Mouse (Mus musculus): ENCODE results near the gene Naa50. TPM values are rescaled to one million over a fixed set of nuclear protein-coding genes. Genes with fewer than 3 reads are reported as not detected.

Gene Naa50
- total and polyA plus RNA-seq, 3 experiments: 40.1 to 200 (median 122) TPM

DNA sequence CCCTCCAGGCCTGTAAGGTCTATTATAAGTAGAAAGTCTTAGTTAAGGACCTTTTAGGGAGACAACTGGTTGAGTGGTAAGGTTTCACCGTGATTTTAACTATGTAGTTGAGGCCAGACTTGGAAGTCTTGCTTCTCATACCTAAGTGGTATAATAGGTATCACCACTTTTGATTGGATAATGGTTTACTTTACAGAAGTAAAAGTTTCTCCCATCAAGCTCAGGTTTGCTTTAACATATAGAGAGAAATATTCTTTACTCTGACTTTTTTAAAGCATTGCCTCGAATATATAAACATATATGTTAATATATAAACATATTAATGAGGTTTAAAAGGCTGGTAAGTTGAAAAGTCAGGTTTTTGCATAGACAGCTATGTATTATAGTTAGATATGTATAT, 24.2 kb downstream of the Naa50 start:
- no peaks in the 10 kb centered on the region for H3K9me3 ChIP-seq (replicated peaks; ENCODE audit: low read length)
- no peaks in the 10 kb centered on the region for H3K4me1 ChIP-seq (ENCODE audit: control insufficient read depth in 1 of 2, insufficient read depth in 2 of 2)
- no peaks in the 10 kb centered on the region for H3K79me2 ChIP-seq (replicated peaks; ENCODE audit: control insufficient read depth, extremely low read depth, insufficient read depth, poor library complexity, severe bottlenecking)
- no peak overlapping the region for H3K9ac ChIP-seq (ENCODE audit: insufficient read depth, low read depth)
- H3K4me2 ChIP-seq (ENCODE audit: insufficient read depth, low read depth, poor library complexity, severe bottlenecking): no peak overlapping the region
- dilution Hi-C loops (cut with MboI; ENCODE audit: extremely low pct_ligation_motif_present, extremely low pct_unique_long_range_greater_than_20kb, low sequenced_read_pairs): no loop called here
- no peak overlapping the region for H3K27ac ChIP-seq (ENCODE audit: insufficient read depth, low read depth)
- in situ Hi-C loops (cut with MboI; ENCODE audit: low pct_ligation_motif_present, low pct_unique_long_range_greater_than_20kb, low sequenced_read_pairs): no loop called here
- H3K4me3 ChIP-seq (replicated peaks in 1 of 3; ENCODE audit: low read depth in 2 of 3, low read length in 2 of 3, poor library complexity in 1 of 3): no peak overlapping the region
- no peak for DNase-seq (ENCODE audit: extremely low read depth)
- no peak for TF ChIP-seq BHLHE40 (IDR thresholded peaks at IDR 0.05; ENCODE audit: low read depth, low read length)
- no peak for TF ChIP-seq SIN3A (IDR thresholded peaks at IDR 0.05; ENCODE audit: low read length)
- TF ChIP-seq PAX5 (IDR thresholded peaks at IDR 0.05; ENCODE audit: low read length): no peak
- no peak for TF ChIP-seq ZMIZ1 (IDR thresholded peaks at IDR 0.05; ENCODE audit: low read depth, low read length)
- TF ChIP-seq MYC (IDR thresholded peaks at IDR 0.05; ENCODE audit: low read depth, low read length): no peak
- TF ChIP-seq MAZ (IDR thresholded peaks at IDR 0.05; ENCODE audit: low read depth, low read length): no peak
- no peak for TF ChIP-seq ZC3H11A (IDR thresholded peaks at IDR 0.05; ENCODE audit: low read depth, low read length)
- no peak for TF ChIP-seq KAT2A (IDR thresholded peaks at IDR 0.05; ENCODE audit: insufficient replicate concordance, low read length)
- no peak for TF ChIP-seq CHD1 (IDR thresholded peaks at IDR 0.05; ENCODE audit: low read depth, low read length)
- TF ChIP-seq TBP (conservative IDR thresholded peaks at IDR 0.05; ENCODE audit: low read depth, low read length): no peak
- no peak for TF ChIP-seq EP300 (IDR thresholded peaks at IDR 0.05; ENCODE audit: low read length)
- TF ChIP-seq MAFK (IDR thresholded peaks at IDR 0.05; ENCODE audit: insufficient replicate concordance, low read length): no peak
- no peak for TF ChIP-seq MXI1 (IDR thresholded peaks at IDR 0.05; ENCODE audit: low read depth, low read length)
- TF ChIP-seq NRF1 (IDR thresholded peaks at IDR 0.05; ENCODE audit: low read depth, low read length): no peak
- TF ChIP-seq ETS1 (conservative IDR thresholded peaks at IDR 0.05; ENCODE audit: low read depth, low read length): no peak
- H3K27me3 ChIP-seq (replicated peaks): no peaks in the 10 kb centered on the region
- H3K36me3 ChIP-seq (replicated peaks in 1 of 2; ENCODE audit: control insufficient read depth in 1 of 2, insufficient read depth in 1 of 2, low read length in 1 of 2): peaks cover 11 to 33% of the 10 kb centered on the region in 2 experiments

DNA sequence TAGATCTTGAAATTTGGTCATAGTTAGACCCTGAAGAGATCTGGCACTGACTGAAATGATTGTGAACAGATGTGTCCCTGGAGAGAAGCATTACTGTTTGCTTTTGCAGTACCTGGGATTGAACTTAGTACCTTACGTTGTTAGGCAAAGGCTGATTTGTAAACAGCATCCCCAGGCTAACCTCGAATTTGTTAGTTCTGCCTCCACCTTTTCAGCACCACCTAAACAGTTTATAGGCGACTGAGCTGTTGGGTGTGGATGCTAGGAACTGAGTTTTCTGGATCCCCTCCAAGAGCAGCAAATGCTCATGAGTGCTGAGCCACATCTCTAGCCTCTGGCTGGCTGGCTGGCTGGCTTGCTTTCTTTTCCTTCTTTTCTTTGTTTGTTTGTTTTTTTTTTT, 25.6 kb downstream of the Naa50 start:
- in situ Hi-C loops (cut with MboI; ENCODE audit: low pct_ligation_motif_present, low pct_unique_long_range_greater_than_20kb, low sequenced_read_pairs): no loop called here
- no peak overlapping the region for H3K4me2 ChIP-seq (ENCODE audit: insufficient read depth, low read depth, poor library complexity, severe bottlenecking)
- H3K4me1 ChIP-seq (ENCODE audit: control insufficient read depth in 1 of 2, insufficient read depth in 2 of 2): peaks cover 3 to 5% of the 10 kb centered on the region in 2 experiments; a peak in 2 of 4 replicates
- H3K27me3 ChIP-seq (replicated peaks): no peaks in the 10 kb centered on the region
- no peak for DNase-seq (ENCODE audit: extremely low read depth)
- H3K9me3 ChIP-seq (replicated peaks; ENCODE audit: low read length): no peaks in the 10 kb centered on the region
- H3K9ac ChIP-seq (ENCODE audit: insufficient read depth, low read depth): no peak overlapping the region
- no peaks in the 10 kb centered on the region for H3K79me2 ChIP-seq (replicated peaks; ENCODE audit: control insufficient read depth, extremely low read depth, insufficient read depth, poor library complexity, severe bottlenecking)
- TF ChIP-seq MAX (IDR thresholded peaks at IDR 0.05; ENCODE audit: low read length): no peak
- no peak for TF ChIP-seq UBTF (IDR thresholded peaks at IDR 0.05; ENCODE audit: low read depth, low read length)
- TF ChIP-seq ETS1 (conservative IDR thresholded peaks at IDR 0.05; ENCODE audit: low read depth, low read length): no peak
- TF ChIP-seq JUND (conservative IDR thresholded peaks at IDR 0.05; ENCODE audit: low read depth, low read length): no peak
- no peak for TF ChIP-seq SMC3 (IDR thresholded peaks at IDR 0.05; ENCODE audit: low read depth, low read length)
- no peak for TF ChIP-seq E2F4 (IDR thresholded peaks at IDR 0.05; ENCODE audit: insufficient replicate concordance, low read depth, low read length)
- no peak for TF ChIP-seq ZMIZ1 (IDR thresholded peaks at IDR 0.05; ENCODE audit: low read depth, low read length)
- no peak for TF ChIP-seq MYC (IDR thresholded peaks at IDR 0.05; ENCODE audit: low read depth, low read length)
- no peak for TF ChIP-seq RAD21 (IDR thresholded peaks at IDR 0.05; ENCODE audit: low read depth, low read length)
- TF ChIP-seq ELF1 (IDR thresholded peaks at IDR 0.05; ENCODE audit: low read depth, low read length): no peak
- TF ChIP-seq BHLHE40 (IDR thresholded peaks at IDR 0.05; ENCODE audit: low read depth, low read length): no peak
- no peak for TF ChIP-seq ZNF384 (IDR thresholded peaks at IDR 0.05; ENCODE audit: low read depth, low read length)
- no peak for TF ChIP-seq MAZ (IDR thresholded peaks at IDR 0.05; ENCODE audit: low read depth, low read length)
- TF ChIP-seq RCOR1 (conservative IDR thresholded peaks at IDR 0.05; ENCODE audit: low read depth, low read length): no peak
- no peak for TF ChIP-seq PAX5 (IDR thresholded peaks at IDR 0.05; ENCODE audit: low read length)
- TF ChIP-seq USF1 (IDR thresholded peaks at IDR 0.05; ENCODE audit: low read depth, low read length): no peak
- no peak for TF ChIP-seq IRF4 (IDR thresholded peaks at IDR 0.05; ENCODE audit: low read depth, low read length)
- no peak for TF ChIP-seq ZKSCAN1 (IDR thresholded peaks at IDR 0.05; ENCODE audit: borderline replicate concordance, low read depth, low read length)
- no peak overlapping the region for H3K4me3 ChIP-seq (replicated peaks in 1 of 3; ENCODE audit: low read depth in 2 of 3, low read length in 2 of 3, poor library complexity in 1 of 3)
- dilution Hi-C loops (cut with MboI; ENCODE audit: extremely low pct_ligation_motif_present, extremely low pct_unique_long_range_greater_than_20kb, low sequenced_read_pairs): no loop called here
- no peak overlapping the region for H3K27ac ChIP-seq (ENCODE audit: insufficient read depth, low read depth)
- H3K36me3 ChIP-seq (replicated peaks in 1 of 2; ENCODE audit: control insufficient read depth in 1 of 2, insufficient read depth in 1 of 2, low read length in 1 of 2): peaks cover 3 to 20% of the 10 kb centered on the region in 2 experiments

All from CH12.LX (cell line).